Mouse (Mus musculus): ENCODE measurements at regions not wholly inside any gene's neighbourhood (a gene's known extent, or its start where the extent isn't known, plus 50 kb on each side); places are given as distances from the start of the nearest gene placed in this dataset.

GRCm38 (mm10) chr12:20614766-20615165 lies 375.5 kb upstream of the Asap2 start:
- DNase-seq = peak; percentile 8 to 41
